Mouse (Mus musculus) heart, embryonic 12.5 days (tissue): ENCODE data around the gene Arhgap8. TPM values are rescaled to one million over a fixed set of nuclear protein-coding genes. Genes with fewer than 3 reads are reported as not detected.
"Not testable (repeated sequence)": the region's sequence is repeated elsewhere in the genome, so short reads cannot be mapped to it uniquely, and the experiment has no call there.

Source experiments
- ATAC-seq: fragments of 200-750 bp; cut with Nextera tagmentation; 2 replicates; pipeline ENCODE4 v1.8.0; 2017; ENCODE audit warnings: moderate TSS enrichment, moderate library complexity; ENCODE audit not compliant: insufficient number of reproducible peaks, low FRiP score
- H3K27ac ChIP-seq: fragments of 300-500 bp; sonication (generic); 2 replicates; pipeline ENCODE4 v1.5.1; 2016; ENCODE audit warnings: mild to moderate bottlenecking, moderate library complexity; ENCODE audit not compliant: poor library complexity, severe bottlenecking
- H3K27me3 ChIP-seq: fragments of 300-500 bp; sonication (generic); replicated peaks from 2 replicates; pipeline ENCODE4 v1.6.1; 2016; ENCODE audit warnings: mild to moderate bottlenecking, moderate library complexity
- H3K36me3 ChIP-seq: fragments of 300-500 bp; sonication (generic); 2 replicates; pipeline ENCODE4 v1.6.1; 2016; ENCODE audit warnings: mild to moderate bottlenecking, moderate library complexity
- H3K4me1 ChIP-seq: fragments of 300-500 bp; sonication (generic); replicated peaks from 2 replicates; pipeline ENCODE4 v1.6.1; 2016; ENCODE audit warnings: mild to moderate bottlenecking
- H3K4me2 ChIP-seq: fragments of 300-500 bp; sonication (generic); 2 replicates; pipeline ENCODE4 v1.6.1; 2016; ENCODE audit warnings: mild to moderate bottlenecking, moderate library complexity
- H3K4me3 ChIP-seq: fragments of 300-500 bp; sonication (generic); 2 replicates; pipeline ENCODE4 v1.5.1; 2016; ENCODE audit warnings: mild to moderate bottlenecking
- H3K9ac ChIP-seq: fragments of 300-500 bp; sonication (generic); 2 replicates; pipeline ENCODE4 v1.6.1; 2016; ENCODE audit warnings: mild to moderate bottlenecking, moderate library complexity
- H3K9me3 ChIP-seq: fragments of 300-500 bp; sonication (generic); replicated peaks from 2 replicates; pipeline ENCODE4 v1.6.1; 2016; ENCODE audit warnings: mild to moderate bottlenecking, moderate library complexity
- WGBS: fragments of 180-500 bp; shearing (Covaris S2); methylation state at CpG from one replicate; pipeline ENCODE4 v1.1.7; 2016; 5-methylcytosine and 5-hydroxymethylcytosine counted together
- polyA plus RNA-seq: library from polyadenylated mRNA; unstranded; fragments of >200 nt; fragmentation: Nextera tagmentation; extraction: Ambion mirVana; gene quantifications from 2 replicates; pipeline ENCODE4 v1.2.1, GENCODE M21; 2016

Arhgap8 gene
- polyA plus RNA-seq, 1 experiment from 2014 or later, result 3.4 TPM

DNA sequence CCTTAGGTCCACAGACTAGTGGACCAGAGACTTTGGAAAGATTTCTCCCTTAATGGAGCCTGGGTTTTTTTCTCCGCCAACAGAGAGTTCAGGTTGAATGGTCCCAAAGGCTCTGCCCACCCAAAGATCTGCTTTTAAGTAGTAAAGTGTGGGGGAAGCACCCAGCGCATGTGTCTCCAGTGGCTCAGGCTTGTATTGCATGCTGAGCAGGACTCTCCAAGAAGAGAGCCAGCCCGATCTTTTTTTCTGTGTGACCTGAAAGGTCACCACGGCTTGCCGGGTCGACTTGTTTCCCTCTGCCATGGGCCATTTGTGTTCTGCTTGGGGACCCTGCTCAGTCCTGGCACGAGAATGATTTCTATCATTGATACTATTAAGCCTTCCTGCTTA lies 43.6 kb downstream of the Arhgap8 start:
- H3K4me3 ChIP-seq, result no peak overlapping the region
- H3K36me3 ChIP-seq, result no peaks in the 10 kb centered on the region
- H3K4me2 ChIP-seq, result no peak overlapping the region
- no peaks in the 10 kb centered on the region for H3K4me1 ChIP-seq
- no peaks in the 10 kb centered on the region for H3K27me3 ChIP-seq
- no peaks in the 10 kb centered on the region for H3K9me3 ChIP-seq
- H3K27ac ChIP-seq, result no peak overlapping the region
- no peak overlapping the region for H3K9ac ChIP-seq
- 40% methylated on average over 7 of the region's 7 CpGs for WGBS
- ATAC-seq, result no peak

GRCm38 (mm10) chr15:84766621-84767020 lies 46.8 kb downstream of the Arhgap8 start:
- Histone ChIP-seq H3K4me1 (no peaks in the 10 kb centered on the region), H3K4me2 (no peak overlapping the region), H3K4me3 (no peak overlapping the region), H3K27ac (no peak overlapping the region), H3K36me3 (no peaks in the 10 kb centered on the region), H3K27me3 (no peaks in the 10 kb centered on the region), H3K9ac (no peak overlapping the region), H3K9me3 (no peaks in the 10 kb centered on the region)
- WGBS, result 31% methylated on average over 10 of the region's 10 CpGs
- ATAC-seq, result no peak

DNA sequence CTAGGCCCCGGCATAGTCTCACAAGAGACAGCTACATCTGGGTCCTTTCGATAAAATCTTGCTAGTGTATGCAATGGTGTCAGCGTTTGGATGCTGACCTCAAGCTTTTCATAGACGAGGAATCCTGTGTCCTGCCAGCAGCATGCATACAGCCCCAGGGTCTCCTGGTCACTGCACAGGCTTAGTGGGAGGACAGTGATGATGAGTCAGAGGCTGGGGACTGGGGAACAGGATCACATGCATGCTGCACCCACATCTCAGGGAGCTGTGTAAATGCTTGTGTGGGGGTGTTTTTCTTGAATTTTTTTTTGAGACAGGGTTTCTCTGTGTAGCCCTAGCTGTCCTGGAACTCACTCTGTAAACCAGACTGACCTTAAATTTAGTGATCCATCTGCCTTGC lies 48.7 kb downstream of the Arhgap8 start:
- 76% methylated on average over 4 of the region's 4 CpGs for WGBS
- H3K4me3 ChIP-seq, ATAC-seq, H3K27ac ChIP-seq, H3K9ac ChIP-seq, H3K27me3 ChIP-seq, H3K36me3 ChIP-seq, H3K4me1 ChIP-seq, H3K4me2 ChIP-seq, H3K9me3 ChIP-seq: not testable (repeated sequence)

- ATAC-seq, result no peak
- H3K4me3 ChIP-seq, result no peak overlapping the region
- WGBS, result 76% methylated on average over 11 of the region's 11 CpGs
- no peak overlapping the region for H3K27ac ChIP-seq
- no peaks in the 10 kb centered on the region for H3K9me3 ChIP-seq
- H3K4me2 ChIP-seq, result no peak overlapping the region
- no peaks in the 10 kb centered on the region for H3K36me3 ChIP-seq
- no peaks in the 10 kb centered on the region for H3K27me3 ChIP-seq
- peaks cover 13% of the 10 kb centered on the region for H3K4me1 ChIP-seq
- H3K9ac ChIP-seq, result no peak overlapping the region
These were observed 49.9 kb downstream of the Arhgap8 start for GRCm38 (mm10) chr15:84769641-84770341.

- no peaks in the 10 kb centered on the region for H3K27me3 ChIP-seq
- ATAC-seq, result no peak
- H3K4me1 ChIP-seq, result peaks cover 15% of the 10 kb centered on the region
- H3K9me3 ChIP-seq, result no peaks in the 10 kb centered on the region
- H3K9ac ChIP-seq, result no peak overlapping the region
- H3K27ac ChIP-seq, result no peak overlapping the region
- no peak overlapping the region for H3K4me3 ChIP-seq
- H3K36me3 ChIP-seq, result no peaks in the 10 kb centered on the region
- 79% methylated on average over 21 of the region's 21 CpGs for WGBS
- no peak overlapping the region for H3K4me2 ChIP-seq
These were observed 52.6 kb downstream of the Arhgap8 start for GRCm38 (mm10) chr15:84772191-84773111.

GRCm38 (mm10) chr15:84775421-84776174 lies 55.7 kb downstream of the Arhgap8 start:
- no peak overlapping the region for H3K9ac ChIP-seq
- ATAC-seq, result no peak
- 53% methylated on average over 20 of the region's 20 CpGs for WGBS
- H3K27ac ChIP-seq, result no peak overlapping the region
- no peak overlapping the region for H3K4me2 ChIP-seq
- no peak overlapping the region for H3K4me3 ChIP-seq
- H3K27me3 ChIP-seq, result no peaks in the 10 kb centered on the region
- H3K9me3 ChIP-seq, result no peaks in the 10 kb centered on the region
- H3K36me3 ChIP-seq, result no peaks in the 10 kb centered on the region
- H3K4me1 ChIP-seq, result peaks cover 15% of the 10 kb centered on the region

DNA sequence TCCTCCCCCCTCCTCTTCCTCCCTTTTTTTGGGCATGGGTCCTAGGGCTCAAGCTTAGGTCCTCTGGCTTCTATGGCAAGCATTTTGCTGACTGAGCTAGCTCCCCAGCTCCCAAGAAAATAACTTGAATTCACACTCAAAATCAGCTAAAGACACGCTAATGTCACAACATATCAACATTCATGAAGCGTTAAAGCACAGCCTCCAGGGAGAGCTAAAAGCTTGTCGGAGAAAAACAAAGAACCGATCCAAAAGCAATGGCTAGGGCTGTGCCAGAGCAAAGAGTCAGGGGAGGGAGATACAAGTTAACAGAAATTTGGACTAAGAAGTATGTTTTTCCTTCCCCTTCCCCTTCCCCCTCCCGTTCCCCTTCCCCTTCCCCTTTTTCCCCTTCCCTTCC lies 58.7 kb downstream of the Arhgap8 start:
- Histone ChIP-seq H3K4me1 (0 out of 2 replicates have a peak, but pooled peaks cover 6% of the 10 kb centered on the region), H3K9ac (no peak overlapping the region), H3K27me3 (no peaks in the 10 kb centered on the region), H3K9me3 (no peaks in the 10 kb centered on the region), H3K36me3 (no peaks in the 10 kb centered on the region), H3K4me2 (no peak overlapping the region), H3K27ac (no peak overlapping the region), H3K4me3 (no peak overlapping the region)
- WGBS, result 60% methylated on average over 5 of the region's 5 CpGs
- no peak for ATAC-seq

- no peak for ATAC-seq
- H3K4me1 ChIP-seq, result no peaks in the 10 kb centered on the region
- WGBS, result 92% methylated on average over 16 of the region's 16 CpGs
- H3K9ac ChIP-seq, result no peak overlapping the region
- H3K36me3 ChIP-seq, result no peaks in the 10 kb centered on the region
- no peak overlapping the region for H3K27ac ChIP-seq
- H3K4me2 ChIP-seq, result no peak overlapping the region
- H3K9me3 ChIP-seq, result no peaks in the 10 kb centered on the region
- H3K27me3 ChIP-seq, result no peaks in the 10 kb centered on the region
- no peak overlapping the region for H3K4me3 ChIP-seq
These were observed 65.0 kb downstream of the Arhgap8 start for GRCm38 (mm10) chr15:84784812-84785211.

DNA sequence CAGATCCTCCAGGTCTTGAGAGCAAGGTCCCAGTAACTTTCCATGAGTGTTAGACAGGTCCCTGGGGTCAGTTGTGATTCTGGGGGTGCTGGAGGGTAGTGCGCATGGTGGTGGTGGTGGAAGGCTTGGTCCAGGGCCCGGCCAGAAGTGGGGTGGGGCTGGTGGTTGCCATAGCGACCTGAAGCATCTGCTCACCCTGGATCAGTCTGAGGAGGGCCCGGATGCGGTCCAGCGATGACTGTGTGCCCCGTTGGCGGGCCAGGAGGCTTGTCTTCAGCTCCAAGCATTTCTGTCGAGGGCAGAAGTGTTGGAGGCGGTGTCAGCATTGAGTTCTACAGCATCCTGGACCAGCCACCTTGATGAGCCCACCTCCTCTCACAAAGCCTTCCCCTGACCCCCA lies 67.3 kb downstream of the Arhgap8 start:
- Histone ChIP-seq H3K9me3 (no peaks in the 10 kb centered on the region), H3K27me3 (no peaks in the 10 kb centered on the region), H3K4me3 (no peak overlapping the region), H3K4me1 (no peaks in the 10 kb centered on the region), H3K27ac (no peak overlapping the region), H3K36me3 (no peaks in the 10 kb centered on the region), H3K9ac (no peak overlapping the region), H3K4me2 (no peak overlapping the region)
- no peak for ATAC-seq
- 85% methylated on average over 10 of the region's 10 CpGs for WGBS

DNA sequence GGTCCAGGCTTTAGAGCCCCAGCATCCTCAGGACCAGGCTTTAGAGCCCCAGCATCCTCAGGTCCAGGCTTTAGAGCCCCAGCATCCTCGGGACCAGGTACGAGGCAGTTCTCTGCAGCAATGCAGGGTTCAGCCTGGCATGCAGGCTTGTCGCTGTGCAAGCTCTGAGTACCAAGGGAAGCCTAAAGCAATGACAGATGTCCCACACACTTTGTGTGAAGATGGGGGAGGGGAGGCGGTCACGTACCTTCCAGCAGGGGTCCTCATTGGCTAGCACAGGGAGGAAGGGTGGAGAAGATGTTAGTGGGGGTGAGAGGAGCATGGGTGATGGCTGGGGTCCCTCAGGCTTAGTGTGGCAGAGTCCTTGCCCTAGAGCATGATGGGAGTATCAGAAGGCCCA lies 73.8 kb downstream of the Arhgap8 start:
- Histone ChIP-seq H3K4me2 (no peak overlapping the region), H3K9me3 (peaks cover 8% of the 10 kb centered on the region; the same call in 1 of the 2 replicates), H3K27ac (no peak overlapping the region), H3K36me3 (no peaks in the 10 kb centered on the region), H3K27me3 (no peaks in the 10 kb centered on the region), H3K4me1 (no peaks in the 10 kb centered on the region), H3K4me3 (no peak overlapping the region), H3K9ac (no peak overlapping the region)
- WGBS, result 63% methylated on average over 5 of the region's 5 CpGs
- ATAC-seq, result no peak

DNA sequence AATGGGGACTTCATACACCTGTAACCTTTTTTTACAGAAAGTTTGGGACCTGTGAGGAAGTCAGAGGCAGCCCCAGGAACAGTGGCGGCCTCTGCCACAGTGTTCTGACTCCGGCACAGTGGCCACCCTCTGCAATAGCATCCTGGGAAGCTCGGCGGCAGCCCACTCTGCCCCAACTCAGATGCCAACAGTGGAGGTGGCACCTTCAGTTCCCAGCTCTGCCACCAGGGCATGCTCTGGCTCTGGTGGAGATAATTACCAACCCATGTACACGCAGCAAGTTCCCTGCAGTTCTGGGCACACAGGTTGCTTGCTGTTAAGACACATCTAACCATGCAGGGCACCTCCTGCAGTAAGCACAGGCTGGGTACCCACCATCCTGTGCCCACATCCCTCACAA lies 80.3 kb downstream of the Arhgap8 start:
- no peak overlapping the region for H3K27ac ChIP-seq
- no peak overlapping the region for H3K4me3 ChIP-seq
- ATAC-seq, result no peak
- H3K4me1 ChIP-seq, result no peaks in the 10 kb centered on the region
- peaks cover 8% of the 10 kb centered on the region; the same call in 1 of the 2 replicates for H3K9me3 ChIP-seq
- no peaks in the 10 kb centered on the region for H3K36me3 ChIP-seq
- H3K27me3 ChIP-seq, result no peaks in the 10 kb centered on the region
- H3K9ac ChIP-seq, result no peak overlapping the region
- H3K4me2 ChIP-seq, result no peak overlapping the region
- WGBS, result 86% methylated on average over 5 of the region's 5 CpGs
